Mouse (Mus musculus): ENCODE measurements at regions not wholly inside any gene's neighbourhood (a gene's known extent, or its start where the extent isn't known, plus 50 kb on each side); places are given as distances from the start of the nearest gene placed in this dataset.

GRCm38 (mm10) chr13:80611937-80612336 is 271.2 kb upstream of the Arrdc3 start:
- Histone ChIP-seq H3K9ac (ENCODE audit: low read depth, poor library complexity, severe bottlenecking) (no peak overlapping the region), H3K27me3 (ENCODE audit: control insufficient read depth, insufficient read depth, low read length, poor library complexity, severe bottlenecking) (no peaks in the 10 kb centered on the region), H3K4me3 (ENCODE audit: low read depth, low read length) (no peak overlapping the region), H3K27ac (ENCODE audit: insufficient read depth, low read length) (no peak overlapping the region), H3K36me3 (ENCODE audit: control insufficient read depth, insufficient read depth, low read length, poor library complexity, severe bottlenecking) (no peaks in the 10 kb centered on the region), H3K9me3 (replicated peaks; ENCODE audit: control insufficient read depth, insufficient read depth, low read length, poor library complexity, severe bottlenecking) (no peaks in the 10 kb centered on the region), H3K4me1 (ENCODE audit: control insufficient read depth, insufficient read depth, low read length) (no peaks in the 10 kb centered on the region)
- TF ChIP-seq CTCF (IDR thresholded peaks at IDR 0.05; ENCODE audit: low read depth, low read length), result no peak
- TF ChIP-seq EP300 (IDR thresholded peaks at IDR 0.05; ENCODE audit: insufficient read depth, low read depth, low read length), result no peak
- no peak for TF ChIP-seq POLR2A (IDR thresholded peaks at IDR 0.05; ENCODE audit: insufficient read depth, low read length)

- TF ChIP-seq POLR2A (IDR thresholded peaks at IDR 0.05; ENCODE audit: insufficient read depth, low read length), result no peak
- no peak for TF ChIP-seq CTCF (IDR thresholded peaks at IDR 0.05; ENCODE audit: low read depth, low read length)
- no peak for TF ChIP-seq EP300 (IDR thresholded peaks at IDR 0.05; ENCODE audit: insufficient read depth, low read depth, low read length)
- H3K27ac ChIP-seq (ENCODE audit: insufficient read depth, low read length), result no peak overlapping the region
- H3K9me3 ChIP-seq (replicated peaks; ENCODE audit: control insufficient read depth, insufficient read depth, low read length, poor library complexity, severe bottlenecking), result no peaks in the 10 kb centered on the region
- no peak overlapping the region for H3K9ac ChIP-seq (ENCODE audit: low read depth, poor library complexity, severe bottlenecking)
- no peaks in the 10 kb centered on the region for H3K36me3 ChIP-seq (ENCODE audit: control insufficient read depth, insufficient read depth, low read length, poor library complexity, severe bottlenecking)
- no peaks in the 10 kb centered on the region for H3K27me3 ChIP-seq (ENCODE audit: control insufficient read depth, insufficient read depth, low read length, poor library complexity, severe bottlenecking)
- no peaks in the 10 kb centered on the region for H3K4me1 ChIP-seq (ENCODE audit: control insufficient read depth, insufficient read depth, low read length)
- H3K4me3 ChIP-seq (ENCODE audit: low read depth, low read length), result no peak overlapping the region
Observed at GRCm38 (mm10) chr13:80613167-80613883, 269.9 kb upstream of the Arrdc3 start.

- Histone ChIP-seq H3K36me3 (ENCODE audit: control insufficient read depth, insufficient read depth, low read length, poor library complexity, severe bottlenecking) (no peaks in the 10 kb centered on the region), H3K27ac (ENCODE audit: insufficient read depth, low read length) (no peak overlapping the region), H3K4me1 (ENCODE audit: control insufficient read depth, insufficient read depth, low read length) (no peaks in the 10 kb centered on the region), H3K9ac (ENCODE audit: low read depth, poor library complexity, severe bottlenecking) (no peak overlapping the region), H3K9me3 (replicated peaks; ENCODE audit: control insufficient read depth, insufficient read depth, low read length, poor library complexity, severe bottlenecking) (no peaks in the 10 kb centered on the region), H3K27me3 (ENCODE audit: control insufficient read depth, insufficient read depth, low read length, poor library complexity, severe bottlenecking) (no peaks in the 10 kb centered on the region), H3K4me3 (ENCODE audit: low read depth, low read length) (no peak overlapping the region)
- TF ChIP-seq POLR2A (IDR thresholded peaks at IDR 0.05; ENCODE audit: insufficient read depth, low read length), result no peak
- no peak for TF ChIP-seq EP300 (IDR thresholded peaks at IDR 0.05; ENCODE audit: insufficient read depth, low read depth, low read length)
- no peak for TF ChIP-seq CTCF (IDR thresholded peaks at IDR 0.05; ENCODE audit: low read depth, low read length)
Observed at GRCm38 (mm10) chr13:80613884-80614247, 269.3 kb upstream of the Arrdc3 start.

- no peaks in the 10 kb centered on the region for H3K36me3 ChIP-seq (ENCODE audit: control insufficient read depth, insufficient read depth, low read length, poor library complexity, severe bottlenecking)
- no peak overlapping the region for H3K4me3 ChIP-seq (ENCODE audit: low read depth, low read length)
- no peaks in the 10 kb centered on the region for H3K9me3 ChIP-seq (replicated peaks; ENCODE audit: control insufficient read depth, insufficient read depth, low read length, poor library complexity, severe bottlenecking)
- no peaks in the 10 kb centered on the region for H3K27me3 ChIP-seq (ENCODE audit: control insufficient read depth, insufficient read depth, low read length, poor library complexity, severe bottlenecking)
- no peak overlapping the region for H3K27ac ChIP-seq (ENCODE audit: insufficient read depth, low read length)
- no peaks in the 10 kb centered on the region for H3K4me1 ChIP-seq (ENCODE audit: control insufficient read depth, insufficient read depth, low read length)
- TF ChIP-seq CTCF (IDR thresholded peaks at IDR 0.05; ENCODE audit: low read depth, low read length) (no peak), EP300 (IDR thresholded peaks at IDR 0.05; ENCODE audit: insufficient read depth, low read depth, low read length) (no peak), POLR2A (IDR thresholded peaks at IDR 0.05; ENCODE audit: insufficient read depth, low read length) (no peak)
- H3K9ac ChIP-seq (ENCODE audit: low read depth, poor library complexity, severe bottlenecking), result no peak overlapping the region
Observed at GRCm38 (mm10) chr13:80614971-80615370, 268.2 kb upstream of the Arrdc3 start.

- TF ChIP-seq EP300 (IDR thresholded peaks at IDR 0.05; ENCODE audit: insufficient read depth, low read depth, low read length), result no peak
- no peak for TF ChIP-seq CTCF (IDR thresholded peaks at IDR 0.05; ENCODE audit: low read depth, low read length)
- TF ChIP-seq POLR2A (IDR thresholded peaks at IDR 0.05; ENCODE audit: insufficient read depth, low read length), result no peak
- Histone ChIP-seq H3K27me3 (ENCODE audit: control insufficient read depth, insufficient read depth, low read length, poor library complexity, severe bottlenecking) (no peaks in the 10 kb centered on the region), H3K4me1 (ENCODE audit: control insufficient read depth, insufficient read depth, low read length) (no peaks in the 10 kb centered on the region), H3K9ac (ENCODE audit: low read depth, poor library complexity, severe bottlenecking) (no peak overlapping the region), H3K4me3 (ENCODE audit: low read depth, low read length) (no peak overlapping the region), H3K36me3 (ENCODE audit: control insufficient read depth, insufficient read depth, low read length, poor library complexity, severe bottlenecking) (no peaks in the 10 kb centered on the region), H3K27ac (ENCODE audit: insufficient read depth, low read length) (no peak overlapping the region), H3K9me3 (replicated peaks; ENCODE audit: control insufficient read depth, insufficient read depth, low read length, poor library complexity, severe bottlenecking) (no peaks in the 10 kb centered on the region)
Observed at GRCm38 (mm10) chr13:80623005-80623404, 260.2 kb upstream of the Arrdc3 start.

- TF ChIP-seq POLR2A (IDR thresholded peaks at IDR 0.05; ENCODE audit: insufficient read depth, low read length) (no peak), EP300 (IDR thresholded peaks at IDR 0.05; ENCODE audit: insufficient read depth, low read depth, low read length) (no peak), CTCF (IDR thresholded peaks at IDR 0.05; ENCODE audit: low read depth, low read length) (no peak)
- no peaks in the 10 kb centered on the region for H3K27me3 ChIP-seq (ENCODE audit: control insufficient read depth, insufficient read depth, low read length, poor library complexity, severe bottlenecking)
- H3K36me3 ChIP-seq (ENCODE audit: control insufficient read depth, insufficient read depth, low read length, poor library complexity, severe bottlenecking), result no peaks in the 10 kb centered on the region
- no peak overlapping the region for H3K4me3 ChIP-seq (ENCODE audit: low read depth, low read length)
- H3K9ac ChIP-seq (ENCODE audit: low read depth, poor library complexity, severe bottlenecking), result no peak overlapping the region
- no peaks in the 10 kb centered on the region for H3K4me1 ChIP-seq (ENCODE audit: control insufficient read depth, insufficient read depth, low read length)
- H3K9me3 ChIP-seq (replicated peaks; ENCODE audit: control insufficient read depth, insufficient read depth, low read length, poor library complexity, severe bottlenecking), result no peaks in the 10 kb centered on the region
- H3K27ac ChIP-seq (ENCODE audit: insufficient read depth, low read length), result no peak overlapping the region
Observed at GRCm38 (mm10) chr13:80641334-80641733, 241.8 kb upstream of the Arrdc3 start.

Data from ES-Bruce4 (cell line).